Mouse (Mus musculus): Measurements from ENCODE around the gene Olfr10. TPM values are rescaled to one million over a fixed set of nuclear protein-coding genes. Genes with fewer than 3 reads are reported as not detected.
A peak's percentile ranks its signal among the peaks of the same experiment; 100 is the strongest.
"Not testable (repeated sequence)": the region's sequence is repeated elsewhere in the genome, so short reads cannot be mapped to it uniquely, and the experiment has no call there.

The Olfr10 gene
- total RNA-seq (2015), result not detected in 2 replicates
- total RNA-seq (2017), result not detected in 2 replicates

- ATAC-seq (ENCODE audit: poor library complexity, severe bottlenecking), result no peak
These were observed at the start of gene Olfr10 for GRCm38 (mm10) chr11:49304441-49304840. Gene Olfr10, plus strand, starts transcription at chr11:49304741.

GRCm38 (mm10) chr11:49259296-49259695 lies 45.2 kb upstream of the Olfr10 start:
- no peak for ATAC-seq (ENCODE audit: poor library complexity, severe bottlenecking)

- ATAC-seq (ENCODE audit: poor library complexity, severe bottlenecking), result no peak
These were observed 44.7 kb upstream of the Olfr10 start for GRCm38 (mm10) chr11:49259829-49260228.

DNA sequence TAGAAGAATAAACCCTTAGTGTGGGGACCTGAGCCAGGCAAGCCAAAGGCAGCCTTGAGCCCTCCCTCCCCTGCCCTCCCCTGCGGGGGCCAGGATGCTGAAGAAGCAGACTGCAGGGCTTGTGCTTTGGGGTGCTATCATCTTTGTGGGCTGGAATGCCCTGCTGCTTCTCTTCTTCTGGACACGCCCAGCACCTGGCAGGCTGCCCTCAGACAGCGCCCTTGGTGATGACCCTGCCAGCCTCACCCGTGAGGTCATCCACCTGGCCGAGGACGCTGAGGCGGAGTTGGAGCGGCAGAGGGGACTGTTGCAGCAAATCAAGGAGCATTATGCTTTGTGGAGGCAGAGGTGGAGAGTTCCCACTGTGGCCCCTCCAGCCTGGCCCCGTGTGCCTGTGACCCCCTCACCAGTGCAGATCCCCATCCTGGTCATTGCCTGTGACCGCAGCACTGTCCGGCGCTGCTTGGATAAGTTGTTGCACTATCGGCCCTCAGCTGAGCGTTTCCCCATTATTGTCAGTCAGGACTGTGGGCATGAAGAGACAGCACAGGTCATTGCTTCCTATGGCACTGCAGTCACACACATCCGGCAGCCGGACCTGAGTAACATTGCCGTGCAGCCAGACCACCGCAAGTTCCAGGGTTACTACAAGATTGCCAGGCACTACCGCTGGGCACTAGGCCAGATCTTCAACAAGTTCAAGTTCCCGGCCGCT lies 43.8 kb upstream of the Olfr10 start:
- no peak for ATAC-seq (ENCODE audit: poor library complexity, severe bottlenecking)

DNA sequence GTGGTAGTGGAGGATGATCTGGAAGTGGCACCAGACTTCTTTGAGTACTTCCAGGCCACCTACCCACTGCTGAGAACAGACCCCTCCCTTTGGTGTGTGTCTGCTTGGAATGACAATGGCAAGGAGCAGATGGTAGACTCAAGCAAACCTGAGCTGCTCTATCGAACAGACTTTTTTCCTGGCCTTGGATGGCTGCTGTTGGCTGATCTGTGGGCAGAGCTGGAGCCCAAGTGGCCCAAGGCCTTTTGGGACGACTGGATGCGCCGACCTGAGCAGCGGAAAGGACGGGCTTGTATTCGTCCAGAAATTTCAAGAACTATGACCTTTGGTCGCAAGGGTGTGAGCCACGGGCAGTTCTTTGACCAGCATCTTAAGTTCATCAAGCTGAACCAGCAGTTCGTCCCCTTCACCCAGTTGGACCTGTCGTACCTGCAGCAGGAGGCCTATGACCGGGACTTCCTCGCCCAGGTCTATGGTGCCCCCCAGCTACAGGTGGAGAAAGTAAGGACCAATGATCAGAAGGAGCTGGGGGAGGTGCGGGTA lies 43.2 kb upstream of the Olfr10 start:
- ATAC-seq (ENCODE audit: poor library complexity, severe bottlenecking), result no peak

GRCm38 (mm10) chr11:49262286-49262685 lies 42.3 kb upstream of the Olfr10 start:
- no peak for ATAC-seq (ENCODE audit: poor library complexity, severe bottlenecking)

- no peak for ATAC-seq (ENCODE audit: poor library complexity, severe bottlenecking)
These were observed 41.4 kb upstream of the Olfr10 start for GRCm38 (mm10) chr11:49263149-49263548.

GRCm38 (mm10) chr11:49264081-49264480 lies 40.5 kb upstream of the Olfr10 start:
- ATAC-seq (ENCODE audit: poor library complexity, severe bottlenecking), result no peak

GRCm38 (mm10) chr11:49264622-49265021 lies 39.9 kb upstream of the Olfr10 start:
- no peak for ATAC-seq (ENCODE audit: poor library complexity, severe bottlenecking)

- no peak for ATAC-seq (ENCODE audit: poor library complexity, severe bottlenecking)
These were observed 39.4 kb upstream of the Olfr10 start for GRCm38 (mm10) chr11:49265101-49265500.

- no peak for ATAC-seq (ENCODE audit: poor library complexity, severe bottlenecking)
These were observed 37.9 kb upstream of the Olfr10 start for GRCm38 (mm10) chr11:49266671-49267070.

DNA sequence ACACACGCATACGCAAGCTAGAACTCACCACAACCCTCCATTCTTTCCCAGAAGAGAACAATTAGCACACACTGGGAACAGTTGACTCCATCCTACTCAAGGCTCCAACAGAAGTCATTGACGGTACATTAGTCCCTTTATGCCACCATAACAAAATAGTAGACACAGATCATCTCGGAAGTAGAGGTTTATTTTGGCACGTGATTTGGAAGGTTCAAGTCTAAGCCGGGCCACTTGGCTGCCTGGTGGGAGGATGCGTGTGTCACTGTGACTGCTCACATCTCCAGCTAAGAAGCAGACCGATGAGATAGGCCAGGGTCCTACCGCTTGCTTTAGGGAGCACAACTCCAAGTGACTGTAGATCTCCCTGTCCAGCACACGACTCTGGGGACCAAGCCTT lies 37.2 kb upstream of the Olfr10 start:
- ATAC-seq (ENCODE audit: poor library complexity, severe bottlenecking), result no peak

DNA sequence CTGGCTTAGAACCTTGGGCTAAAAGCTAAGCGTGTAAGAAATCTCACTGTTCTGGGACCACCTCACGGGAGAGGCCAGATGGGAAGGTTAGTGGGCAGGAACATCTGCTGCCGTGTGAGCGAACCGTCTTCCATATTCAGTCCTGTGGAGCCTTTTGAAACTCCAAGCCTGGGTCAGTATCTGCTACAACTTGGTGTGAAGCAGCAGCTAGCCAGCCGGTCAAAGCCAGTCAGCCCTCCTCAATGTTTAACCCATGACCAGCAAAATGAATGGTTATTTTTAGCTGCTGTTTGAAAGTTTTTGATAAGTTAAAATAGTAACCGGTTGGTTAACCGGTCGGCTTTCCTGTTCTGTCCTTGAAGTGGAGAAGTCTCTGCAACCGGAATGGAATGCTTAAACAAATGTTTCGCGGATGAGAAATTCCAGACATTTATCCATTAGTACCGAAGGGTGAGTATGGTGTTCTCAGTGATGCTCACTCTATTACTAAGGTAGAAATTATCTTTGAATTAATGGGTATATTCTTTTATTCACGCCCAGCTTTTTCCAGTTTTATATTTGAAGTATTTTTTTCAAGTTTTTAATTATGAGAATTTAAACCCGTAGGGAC lies 36.5 kb upstream of the Olfr10 start:
- no peak for ATAC-seq (ENCODE audit: poor library complexity, severe bottlenecking)

- ATAC-seq (ENCODE audit: poor library complexity, severe bottlenecking), result no peak; the same call in 1 of the 2 replicates
These were observed 34.8 kb upstream of the Olfr10 start for GRCm38 (mm10) chr11:49269761-49270160.

- ATAC-seq (ENCODE audit: poor library complexity, severe bottlenecking), result no peak
These were observed 34.2 kb upstream of the Olfr10 start for GRCm38 (mm10) chr11:49270368-49270767.

DNA sequence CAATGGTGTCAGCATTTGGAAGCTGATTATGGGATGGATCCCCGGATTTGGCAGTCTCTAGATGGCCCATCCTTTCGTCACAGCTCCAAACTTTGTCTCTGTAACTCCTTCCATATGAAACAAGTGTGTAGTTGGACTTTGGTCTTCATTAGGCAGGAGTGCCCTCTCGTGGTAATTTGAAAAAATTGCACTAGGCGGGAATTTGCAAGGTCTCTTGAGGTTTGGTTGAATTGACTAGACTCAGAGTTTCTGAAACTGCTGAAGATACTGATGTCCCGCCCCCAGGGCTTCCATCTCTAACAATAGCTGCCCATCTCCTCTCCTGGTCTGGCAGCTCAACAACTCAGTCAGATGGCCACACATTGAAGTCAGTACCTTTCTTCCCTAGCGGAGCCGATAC lies 33.2 kb upstream of the Olfr10 start:
- peak; percentile 93 for ATAC-seq (ENCODE audit: poor library complexity, severe bottlenecking)

DNA sequence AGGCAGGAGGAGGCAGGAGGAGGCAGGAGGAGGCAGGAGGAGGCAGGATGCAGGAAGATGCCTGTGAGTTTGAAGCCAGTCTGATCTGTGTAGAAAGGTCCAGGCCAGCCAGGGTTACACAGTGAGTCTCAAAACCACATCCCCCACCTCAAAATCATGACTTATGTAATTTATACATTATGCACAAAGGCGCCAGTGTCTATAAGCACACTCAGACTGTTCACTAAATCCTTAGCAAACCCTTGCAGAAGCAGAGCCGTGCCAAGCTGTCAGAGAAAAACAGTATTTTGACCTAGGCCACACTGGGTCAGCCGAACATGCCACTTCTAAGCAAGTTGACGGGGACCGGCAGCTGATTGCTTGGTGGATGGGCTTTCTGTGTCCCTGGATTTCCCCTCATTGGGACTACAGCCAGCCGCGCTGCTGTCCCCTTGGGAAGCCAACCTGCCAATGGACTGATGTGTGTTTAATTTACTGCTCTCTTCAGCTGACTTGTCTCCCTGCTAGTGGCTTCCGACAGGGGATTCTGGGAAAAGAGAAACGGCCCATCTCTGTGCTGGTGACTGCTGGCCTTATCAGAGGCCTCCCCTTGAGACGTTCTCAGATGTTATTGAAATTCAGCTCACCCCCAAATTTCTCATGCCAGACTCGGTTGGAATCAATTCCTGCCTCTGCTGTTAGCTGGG lies 30.6 kb upstream of the Olfr10 start:
- no peak for ATAC-seq (ENCODE audit: poor library complexity, severe bottlenecking)

GRCm38 (mm10) chr11:49278222-49278621 lies 26.3 kb upstream of the Olfr10 start, which contains the start of gene Olfr1393:
Gene Olfr1393, plus strand, starts transcription at chr11:49278304.
- no peak for ATAC-seq (ENCODE audit: poor library complexity, severe bottlenecking)

- ATAC-seq (ENCODE audit: poor library complexity, severe bottlenecking), result not testable (repeated sequence)
These were observed 19.6 kb upstream of the Olfr10 start, which contains the start of gene Olfr1392 for GRCm38 (mm10) chr11:49284982-49285381. Gene Olfr1392, plus strand, starts transcription at chr11:49285282.

DNA sequence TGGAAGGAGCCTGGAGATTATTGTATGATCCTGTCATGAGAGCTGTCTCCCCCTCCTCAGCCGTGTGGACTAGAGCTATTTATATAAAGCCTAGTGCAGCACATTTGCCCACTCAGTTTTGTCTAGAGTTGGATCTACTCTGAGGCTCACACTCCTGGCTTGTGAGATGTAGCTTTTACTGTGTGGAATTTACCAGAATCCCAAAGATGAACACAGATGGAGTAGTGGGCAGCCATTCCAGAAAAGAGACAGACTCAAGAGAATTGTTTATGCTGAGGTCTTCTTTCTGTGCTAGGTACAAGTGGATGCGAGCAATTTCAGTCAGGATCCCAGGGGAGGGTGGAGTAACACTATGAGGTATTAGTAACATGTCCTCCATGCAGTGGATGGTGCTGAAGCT lies 17.3 kb upstream of the Olfr10 start:
- ATAC-seq (ENCODE audit: poor library complexity, severe bottlenecking), result no peak

DNA sequence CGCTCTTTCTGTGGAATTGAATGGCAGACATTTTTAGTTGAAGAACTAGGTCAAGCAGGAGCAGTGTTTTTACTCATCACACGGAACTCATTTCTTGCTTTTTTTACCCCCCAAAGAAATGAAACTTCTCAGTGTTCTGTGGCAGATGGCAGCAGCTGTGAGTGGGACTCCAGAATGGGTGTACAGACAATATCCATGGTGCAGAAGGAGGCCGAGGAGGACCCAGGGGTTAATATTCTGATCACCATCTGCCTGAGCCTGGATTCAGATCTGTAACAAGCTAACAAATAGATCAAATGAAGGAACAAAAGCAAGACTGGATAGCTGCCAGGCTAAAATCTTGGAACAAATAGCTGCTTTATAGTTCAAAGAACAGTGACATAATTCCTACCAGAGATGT lies 11.8 kb upstream of the Olfr10 start:
- no peak for ATAC-seq (ENCODE audit: poor library complexity, severe bottlenecking)
